Mouse (Mus musculus) liver, postnatal 0 days (tissue): ENCODE results near the gene Timm44. TPM values are rescaled to one million over a fixed set of nuclear protein-coding genes. Genes with fewer than 3 reads are reported as not detected.

ENCODE experiments used
- ATAC-seq: fragments of 200-750 bp; cut with Nextera tagmentation; 2 replicates; pipeline ENCODE4 v1.8.0; 2017; ENCODE audit warnings: mild to moderate bottlenecking, moderate library complexity
- DNase-seq: peaks from one replicate; pipeline ENCODE4 v3.0.0-alpha.2; 2016
- H3K27ac ChIP-seq: fragments of 300-500 bp; sonication (generic); 2 replicates; pipeline ENCODE4 v1.5.1; 2014; ENCODE audit warnings: antibody characterized with exemption, moderate library complexity, mild to moderate bottlenecking, low read depth
- H3K27me3 ChIP-seq: fragments of 300-500 bp; sonication (generic); 2 replicates; pipeline ENCODE4 v1.6.1; 2014; ENCODE audit warnings: low read length, control low read depth, mixed read lengths; ENCODE audit not compliant: insufficient read depth
- H3K36me3 ChIP-seq: fragments of 300-500 bp; sonication (generic); replicated peaks from 2 replicates; pipeline ENCODE4 v1.6.1; 2014; ENCODE audit warnings: mild to moderate bottlenecking, control low read depth, low read length, moderate library complexity, mixed read lengths; ENCODE audit not compliant: insufficient read depth
- H3K4me1 ChIP-seq: fragments of 300-500 bp; sonication (generic); 2 replicates; pipeline ENCODE4 v1.6.1; 2014; ENCODE audit warnings: antibody characterized with exemption, mild to moderate bottlenecking, control low read depth; ENCODE audit not compliant: insufficient read depth
- H3K4me2 ChIP-seq: fragments of 300-500 bp; sonication (generic); 2 replicates; pipeline ENCODE4 v1.6.1; 2014; ENCODE audit warnings: low read depth, mild to moderate bottlenecking, low read length, moderate library complexity, mixed read lengths
- H3K4me3 ChIP-seq: fragments of 300-500 bp; sonication (generic); 2 replicates; pipeline ENCODE4 v1.5.1; 2014; ENCODE audit warnings: low read depth, low read length
- H3K9ac ChIP-seq: fragments of 300-500 bp; sonication (generic); replicated peaks from 2 replicates; pipeline ENCODE4 v1.6.1; 2014; ENCODE audit warnings: mild to moderate bottlenecking, moderate library complexity
- H3K9me3 ChIP-seq: fragments of 300-500 bp; sonication (generic); 2 replicates; pipeline ENCODE4 v1.6.1; 2016; ENCODE audit warnings: mild to moderate bottlenecking, control low read depth, low read length, mixed read lengths
- CTCF ChIP-seq: sonication (generic); IDR thresholded peaks from 2 replicates; pipeline ENCODE4 v1.5.1; 2016; ENCODE audit warnings: antibody characterized with exemption, low read depth
- EP300 ChIP-seq: IDR thresholded peaks from 2 replicates; pipeline ENCODE4 v1.6.1; 2016; ENCODE audit warnings: antibody characterized with exemption, low read depth, mild to moderate bottlenecking
- WGBS: fragments of 180-500 bp; shearing (Covaris S2); extraction: QIAGEN DNeasy Blood & Tissue Kit; methylation state at CpG from one replicate; pipeline ENCODE4 v1.1.7; 2014; ENCODE audit not compliant: insufficient replicate concordance; 5-methylcytosine and 5-hydroxymethylcytosine counted together
- polyA plus RNA-seq: library from polyadenylated mRNA; unstranded; fragments of >200 nt; fragmentation: Nextera tagmentation; extraction: Ambion mirVana; gene quantifications from 2 replicates; pipeline ENCODE4 v1.2.1, GENCODE M21; 2015

Gene Timm44
- polyA plus RNA-seq, 1 experiment from 2014 or later = 28.1 TPM

GRCm38 (mm10) chr8:4211097-4211496, 64.6 kb downstream of the Timm44 start:
- Histone ChIP-seq H3K9ac (no peak overlapping the region), H3K27ac (no peak overlapping the region), H3K4me2 (no peak overlapping the region), H3K9me3 (no peaks in the 10 kb centered on the region), H3K36me3 (no peaks in the 10 kb centered on the region), H3K4me1 (peaks cover 18% of the 10 kb centered on the region), H3K4me3 (no peak overlapping the region), H3K27me3 (peaks cover 34% of the 10 kb centered on the region)
- DNase-seq (no peak), ATAC-seq (no peak)
- TF ChIP-seq CTCF = 0 out of 2 replicates have a peak, but pooled peaks have one; percentile 17
- TF ChIP-seq EP300 = no peak
- WGBS = 70% methylated on average over 6 of the region's 6 CpGs

Other genes with a start within 250 kb of the Timm44 start
- 1.1 and 1.8 TPM in 2 replicates for gene Cd209f, start 170.1 kb downstream of the Timm44 start, polyA plus RNA-seq
- gene Cd209g, start 141.8 kb downstream of the Timm44 start, polyA plus RNA-seq = 0.13 TPM in 1 of 2 replicates, not detected in the other
- gene Evi5l, start 109.3 kb downstream of the Timm44 start, polyA plus RNA-seq = 2.8 and 3.8 TPM in 2 replicates
- 0.12 and 0.15 TPM in 2 replicates for gene Prr36, start 58.5 kb downstream of the Timm44 start, polyA plus RNA-seq
- 0.11 and 0.13 TPM in 2 replicates for gene Lrrc8e, start 49.1 kb downstream of the Timm44 start, polyA plus RNA-seq
- gene Map2k7, start 37.2 kb downstream of the Timm44 start, polyA plus RNA-seq = 10.5 and 10.7 TPM in 2 replicates
- gene Gm49320, start 37.0 kb downstream of the Timm44 start, polyA plus RNA-seq = 0.12 TPM in 1 of 2 replicates, not detected in the other
- gene Tgfbr3l, start 27.7 kb downstream of the Timm44 start, polyA plus RNA-seq = 0.97 and 2.3 TPM in 2 replicates
- gene Snapc2, start 22.8 kb downstream of the Timm44 start, polyA plus RNA-seq = 12.6 and 13.7 TPM in 2 replicates
- gene Ctxn1, start 16.6 kb downstream of the Timm44 start, polyA plus RNA-seq = 1.6 and 2.0 TPM in 2 replicates
- gene Ccl25, start 49.3 kb upstream of the Timm44 start, polyA plus RNA-seq = 4.0 and 5.5 TPM in 2 replicates
- 57.6 and 59.6 TPM in 2 replicates for gene Elavl1, start 49.5 kb upstream of the Timm44 start, polyA plus RNA-seq
- 3.8 and 3.9 TPM in 2 replicates for gene Cers4, start 217.1 kb upstream of the Timm44 start, polyA plus RNA-seq